Mouse (Mus musculus): ENCODE data around the gene Slco1a4. TPM values are rescaled to one million over a fixed set of nuclear protein-coding genes. Genes with fewer than 3 reads are reported as not detected.
"Not testable (repeated sequence)": the region's sequence is repeated elsewhere in the genome, so short reads cannot be mapped to it uniquely, and the experiment has no call there.

Slco1a4 gene
- 10 to 100 TPM; 30.7 to 32.4 TPM for total RNA-seq (2021)
- long read RNA-seq, experiment 1, partial matches to known transcripts, result 7 of 41 reads
- long read RNA-seq, experiment 1, other reads (novel, unspliced or antisense), result 32 of 41 reads
- long read RNA-seq, experiment 2, partial matches to known transcripts, result 3 of 39 reads
- long read RNA-seq, experiment 2, other reads (novel, unspliced or antisense), result 36 of 39 reads

DNA sequence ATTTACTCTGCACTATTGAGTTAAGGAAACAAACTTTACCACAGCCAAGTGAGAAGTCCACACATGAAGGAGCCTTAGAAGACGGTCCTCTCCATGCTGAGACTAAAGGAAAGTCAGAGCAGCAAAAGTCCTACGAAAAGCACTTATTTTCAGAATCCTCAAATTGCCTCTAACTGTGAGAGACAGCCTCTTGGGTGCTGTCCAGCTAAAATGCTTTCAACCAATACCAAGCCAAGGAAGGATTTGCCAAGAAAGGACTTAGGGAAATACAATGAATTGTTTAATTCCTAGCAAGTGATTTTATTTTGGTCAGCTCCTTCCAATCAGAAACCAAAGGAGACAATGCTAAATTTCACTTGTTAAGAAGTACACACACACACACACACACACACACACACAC lies at the start of gene Slco1a4:
Slco1a4 (minus strand) TSS at position 115 of the 400 bp plus-strand sequence.
- no peak for DNase-seq (ENCODE audit: low spot score in 2 of 2)
- intact Hi-C loops (cut with DNase I), result no loop called here

GRCm38 (mm10) chr6:141898197-141898596 lies 42.2 kb upstream of the Slco1a4 start:
- intact Hi-C loops (cut with DNase I), result no loop called here

GRCm38 (mm10) chr6:141889723-141890122 lies 33.7 kb upstream of the Slco1a4 start:
- DNase-seq (ENCODE audit: low spot score in 2 of 2), result no peak
- intact Hi-C loops (cut with DNase I), result no loop called here

More at GRCm38 (mm10) chr6:141898197-141898596, 42.2 kb upstream of the Slco1a4 start:
- DNase-seq (ENCODE audit: low spot score in 2 of 2), result no peak

DNA sequence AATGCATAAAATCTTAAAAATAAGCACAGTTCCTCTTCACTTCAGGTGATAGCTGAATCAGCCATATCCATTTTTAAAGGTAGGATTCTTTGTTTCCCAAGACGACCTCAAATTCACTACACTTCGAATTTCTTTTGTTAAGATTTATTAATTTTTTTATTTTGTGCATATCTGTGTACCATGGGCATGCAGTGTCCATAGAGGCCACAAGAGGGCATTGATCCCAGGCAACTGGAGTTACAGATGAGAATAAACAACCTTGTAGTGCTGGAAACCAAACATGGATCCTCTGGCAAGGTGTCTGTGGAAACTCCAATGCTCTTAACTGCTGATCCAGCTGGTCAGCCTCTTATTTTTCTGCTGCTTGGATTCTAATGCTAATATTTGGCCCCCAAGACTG lies 32.2 kb upstream of the Slco1a4 start:
- DNase-seq (ENCODE audit: low spot score in 2 of 2), result peak in 1 of 2 experiments; percentile 1
- intact Hi-C loops (cut with DNase I), result no loop called here

GRCm38 (mm10) chr6:141882581-141882980 lies 26.6 kb upstream of the Slco1a4 start:
- intact Hi-C loops (cut with DNase I), result no loop called here
- no peak for DNase-seq (ENCODE audit: low spot score in 2 of 2)

GRCm38 (mm10) chr6:141875742-141876141 lies 19.7 kb upstream of the Slco1a4 start:
- DNase-seq (ENCODE audit: low spot score in 2 of 2); intact Hi-C loops (cut with DNase I): not testable (repeated sequence)

DNA sequence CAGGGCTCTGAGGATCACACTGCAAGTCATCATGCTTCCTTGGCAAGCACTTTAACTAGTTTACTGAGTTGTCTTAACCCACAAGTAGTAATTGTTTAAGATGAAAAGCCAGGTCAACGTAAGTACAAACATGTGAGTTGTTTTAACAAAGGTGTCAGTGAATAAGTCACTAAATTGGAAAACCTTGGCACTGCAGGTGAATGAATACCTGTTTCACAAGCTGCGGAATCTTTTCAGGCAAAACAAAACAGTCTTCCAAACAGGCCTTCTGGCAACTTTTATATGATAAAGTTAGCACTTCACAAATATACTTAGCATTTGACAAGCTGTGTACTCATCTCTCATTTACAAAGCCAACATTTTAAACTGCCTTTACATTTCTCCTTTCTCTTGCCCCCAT lies 15.7 kb upstream of the Slco1a4 start:
- intact Hi-C loops (cut with DNase I), result no loop called here

GRCm38 (mm10) chr6:141868735-141869134 lies 12.7 kb upstream of the Slco1a4 start:
- intact Hi-C loops (cut with DNase I), result no loop called here

More for the DNA sequence above, 15.7 kb upstream of the Slco1a4 start:
- DNase-seq (ENCODE audit: low spot score in 2 of 2), result no peak

DNA sequence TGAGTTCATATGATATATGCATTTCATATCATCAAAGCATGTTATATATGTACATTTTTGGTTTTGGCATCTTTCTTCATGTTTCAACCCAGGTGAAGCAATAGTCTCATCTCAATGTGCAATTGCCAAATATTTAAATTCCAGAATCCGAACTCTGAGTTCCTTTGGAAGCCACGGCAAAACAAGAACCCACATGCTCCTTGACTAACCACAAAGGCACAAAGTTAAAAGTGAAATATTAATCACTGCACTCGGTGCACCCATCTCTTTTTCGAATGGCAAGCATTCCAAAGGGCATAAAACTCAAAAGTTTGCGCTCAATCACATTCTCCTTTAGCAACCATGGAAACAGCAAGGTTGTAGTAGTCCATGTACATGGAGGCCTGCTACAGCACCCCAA lies 10.0 kb upstream of the Slco1a4 start:
- intact Hi-C loops (cut with DNase I), result no loop called here

More at GRCm38 (mm10) chr6:141868735-141869134, 12.7 kb upstream of the Slco1a4 start:
- DNase-seq (ENCODE audit: low spot score in 2 of 2), result no peak

DNA sequence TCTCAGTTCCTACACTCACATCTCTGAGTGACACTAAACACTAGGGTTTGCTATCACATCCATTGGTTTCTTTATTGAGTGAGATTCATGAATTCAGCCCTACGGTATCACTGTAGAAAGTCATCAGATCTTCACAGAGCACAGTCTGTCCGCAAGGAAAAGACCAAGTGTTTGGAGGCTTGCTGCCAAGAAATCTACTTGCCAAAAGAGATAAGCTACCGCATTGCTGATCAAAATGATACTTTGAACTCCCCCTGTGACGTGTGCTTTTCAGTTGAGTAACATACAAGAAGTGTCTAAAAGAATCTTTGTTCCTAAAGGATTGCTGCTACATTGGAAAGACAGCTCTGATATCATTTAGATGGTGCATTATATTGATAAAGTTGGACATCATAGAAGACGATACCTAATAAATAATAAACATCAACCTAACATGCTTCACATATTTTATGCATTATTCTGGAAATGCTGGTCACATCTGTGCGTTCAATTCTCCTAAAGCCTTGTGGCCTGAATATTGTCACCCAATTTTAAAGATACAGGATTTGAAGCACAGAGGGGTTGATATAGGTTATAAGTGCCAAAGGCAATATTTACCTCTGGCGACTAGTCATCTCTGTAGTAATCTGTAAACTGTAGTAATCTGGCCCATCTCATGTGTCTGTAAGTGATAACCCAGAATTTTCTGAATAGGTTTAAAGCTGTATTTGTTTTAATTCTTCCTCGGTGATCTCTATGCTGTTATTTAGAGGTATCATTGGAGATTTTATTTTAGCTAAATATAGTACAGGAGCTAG lies 1.9 kb upstream of the Slco1a4 start:
- no peak for DNase-seq (ENCODE audit: low spot score in 2 of 2)
- intact Hi-C loops (cut with DNase I), result no loop called here

More for the DNA sequence above, 10.0 kb upstream of the Slco1a4 start:
- DNase-seq (ENCODE audit: low spot score in 2 of 2), result no peak

DNA sequence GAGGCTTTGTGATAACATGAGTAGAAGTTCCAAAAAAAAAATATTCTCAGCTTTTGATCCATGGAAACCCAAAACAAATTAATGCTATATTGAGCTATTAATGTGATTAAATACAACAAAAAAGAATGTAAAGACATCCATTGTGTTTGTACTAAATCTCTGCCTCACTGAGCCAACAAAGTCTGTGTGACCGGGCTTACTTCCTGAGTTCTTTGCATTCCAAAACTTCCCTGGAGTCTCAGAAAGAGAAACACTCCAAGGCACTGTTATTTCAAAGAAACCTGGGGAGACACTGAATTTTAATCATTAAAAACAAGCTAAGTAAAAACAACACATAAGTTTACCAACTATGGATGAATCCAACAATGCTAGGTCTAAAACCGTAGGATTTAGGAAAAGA lies 2.4 kb downstream of the Slco1a4 start:
- intact Hi-C loops (cut with DNase I), result no loop called here
- no peak for DNase-seq (ENCODE audit: low spot score in 2 of 2)

- intact Hi-C loops (cut with DNase I), result no loop called here
- no peak for DNase-seq (ENCODE audit: low spot score in 2 of 2)
Measured at GRCm38 (mm10) chr6:141849051-141849450, 6.9 kb downstream of the Slco1a4 start.

DNA sequence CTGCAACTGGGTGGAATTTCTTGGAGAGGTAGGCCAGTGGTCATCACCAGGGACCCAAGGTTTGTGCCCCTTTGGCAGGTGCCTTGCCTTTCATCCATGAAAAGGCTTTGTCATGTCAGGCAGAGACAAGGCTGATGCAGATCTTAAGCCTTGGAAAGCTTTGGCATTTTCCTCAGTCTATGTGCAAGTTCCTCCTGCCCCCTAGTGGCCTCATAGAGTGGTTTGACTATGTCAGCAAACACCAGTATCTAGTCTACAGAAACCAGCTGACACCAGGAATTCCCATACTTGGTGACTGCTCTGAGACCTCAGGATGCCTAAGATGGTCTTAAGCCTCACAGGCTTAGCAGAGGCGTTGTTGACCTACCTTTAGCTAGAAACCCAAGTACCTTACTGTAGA lies 58.2 kb downstream of the Slco1a4 start:
- peak; percentile 19 to 29 for DNase-seq (ENCODE audit: low spot score in 2 of 2)
- intact Hi-C loops (cut with DNase I), result no loop called here

DNA sequence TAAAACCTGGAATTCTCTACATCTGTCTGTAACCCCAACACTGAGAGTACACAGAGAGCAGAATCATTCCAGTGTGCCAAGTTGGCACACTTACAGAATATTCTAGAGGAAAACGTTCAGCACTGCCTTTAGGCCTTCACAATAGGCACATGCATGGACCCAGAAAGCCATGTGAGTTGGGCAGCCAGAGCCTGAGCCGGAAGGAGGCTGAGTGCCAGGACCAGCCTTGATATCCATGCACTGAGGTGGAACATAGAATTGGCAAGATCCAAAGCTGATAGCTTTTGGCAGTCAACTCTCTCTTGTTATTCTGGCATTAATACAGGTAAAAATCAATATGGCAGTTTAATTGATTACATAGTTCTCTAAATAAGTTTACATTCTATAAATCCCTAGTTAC lies 81.5 kb downstream of the Slco1a4 start:
- DNase-seq (ENCODE audit: low spot score in 2 of 2), result no peak
- intact Hi-C loops (cut with DNase I), result no loop called here

DNA sequence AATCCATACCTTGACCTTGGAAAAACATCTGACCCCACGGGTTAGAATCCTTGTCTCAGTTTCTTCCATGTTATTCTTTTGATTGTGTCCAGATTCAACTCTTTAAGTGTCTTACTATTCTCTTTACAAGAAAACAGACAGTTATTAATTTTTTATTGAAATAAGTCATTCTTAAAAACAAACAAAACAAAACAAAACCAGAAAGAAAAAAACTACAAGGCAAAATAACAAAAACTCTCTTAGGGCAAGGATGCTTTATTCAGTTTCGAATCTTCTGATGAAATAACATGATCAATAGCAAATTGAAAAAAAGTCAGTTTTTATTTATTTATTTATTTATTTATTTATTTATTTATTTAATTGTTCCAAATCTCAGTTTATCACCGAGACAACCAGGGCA lies 82.3 kb downstream of the Slco1a4 start, which contains the start of gene Gm5724:
Gm5724 (minus strand) TSS at position 101 of the 400 bp plus-strand sequence.
- intact Hi-C loops (cut with DNase I), result no loop called here
- DNase-seq (ENCODE audit: low spot score in 2 of 2), result no peak

Other genes with a start within 250 kb of the Slco1a4 start
- not detected for gene Slco1b2, start 226.7 kb downstream of the Slco1a4 start, total RNA-seq (2021)
- gene Gm5724, start 82.4 kb downstream of the Slco1a4 start, total RNA-seq (2021), result not detected
- not detected for gene Slco1a1, start 90.8 kb upstream of the Slco1a4 start, total RNA-seq (2021)
- gene Gm6614, start 155.2 kb upstream of the Slco1a4 start, total RNA-seq (2021), result not detected